Mouse (Mus musculus) cerebellum, adult 2 months (tissue): ENCODE data around the gene Nup54.

Source experiments
- CTCF ChIP-seq: fragments of 200-500 bp; IDR thresholded peaks from 2 replicates; pipeline ENCODE4 v1.5.1; 2011; ENCODE audit warnings: low read depth, mild to moderate bottlenecking, control low read depth, low read length, moderate library complexity, borderline replicate concordance; ENCODE audit not compliant: insufficient read depth
- POLR2A ChIP-seq: fragments of 200-500 bp; IDR thresholded peaks from 2 replicates; pipeline ENCODE4 v1.6.1; 2011; ENCODE audit warnings: low read length, control low read depth, borderline replicate concordance; ENCODE audit not compliant: insufficient read depth

DNA sequence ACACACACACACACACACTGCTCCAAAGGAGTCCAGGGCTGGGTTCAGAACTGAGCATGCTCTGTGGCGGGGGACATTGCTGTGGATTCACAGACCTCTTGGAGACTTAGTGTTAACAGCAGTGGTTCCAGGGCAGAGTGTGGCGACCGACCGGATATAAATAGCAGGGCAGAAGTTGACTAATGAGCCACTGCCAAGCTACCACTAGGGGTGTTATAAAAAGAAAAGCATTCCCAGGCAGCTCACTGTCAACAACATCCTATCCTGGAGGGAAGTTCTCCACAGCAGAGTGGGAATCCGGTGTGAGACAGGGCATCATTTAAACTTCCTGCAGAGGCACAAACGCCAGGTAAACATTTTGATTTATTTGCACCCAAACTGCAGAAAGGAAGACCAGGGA, 48.4 kb downstream of the Nup54 start:
- no peak for TF ChIP-seq POLR2A
- no peak for TF ChIP-seq CTCF
